Mouse (Mus musculus) gastrocnemius, postnatal 36 days (tissue): Measurements from ENCODE around the gene Zfp708. TPM values are rescaled to one million over a fixed set of nuclear protein-coding genes. Genes with fewer than 3 reads are reported as not detected.

Experiments
- DNase-seq, 2 experiments: peaks; one replicate each; pipeline ENCODE4 v3.0.0; 2022
- intact Hi-C: fragments of 180-260 bp; cut with DNase I; formaldehyde crosslinking; loops from one replicate; pipeline ENCODE4 v1.15.1; 2025
- total RNA-seq, 2 experiments: library from RNA; stranded (reverse); gene quantifications; 2 replicates each; pipeline ENCODE4 v1.2.3; 2021

Gene Zfp708
- total RNA-seq, 2 experiments from 2014 or later, result 0.61 to 1.8 TPM

GRCm38 (mm10) chr13:67060161-67060785 is 37.5 kb downstream of the Zfp708 start:
- no peak for DNase-seq
- intact Hi-C loops, result loop anchor here (2.0 kb wide), 1 partner anchor 49 kb away; the partner anchor contains the start of gene Gm28557

Other genes with a start within 250 kb of the Zfp708 start
- gene Gm10767, start 193.1 kb downstream of the Zfp708 start, total RNA-seq, result under 1 TPM; 0.44 to 0.87 TPM
- gene Zfp712, start 36.8 kb downstream of the Zfp708 start, total RNA-seq, result under 1 TPM; 0.59 to 0.81 TPM
- 1 to 10 TPM; 1.1 to 2.0 TPM for gene Gm28557, start 10.6 kb upstream of the Zfp708 start, total RNA-seq
- under 1 TPM; 0.43 to 0.54 TPM for gene Rslcan18, start 18.3 kb upstream of the Zfp708 start, total RNA-seq
- 1 to 10 TPM; 2.7 to 4.3 TPM for gene Zfp759, start 23.7 kb upstream of the Zfp708 start, total RNA-seq
- gene Rsl1, start 75.2 kb upstream of the Zfp708 start, total RNA-seq, result 1 to 10 TPM; 1.6 to 1.9 TPM
- gene Zfp455, start 96.5 kb upstream of the Zfp708 start, total RNA-seq, result under 1 TPM; 0.32 to 0.64 TPM
- under 1 TPM; 0.69 to 0.92 TPM for gene Zfp458, start 180.5 kb upstream of the Zfp708 start, total RNA-seq
- 1 to 10 TPM; 3.7 to 3.8 TPM for gene Zfp457, start 208.5 kb upstream of the Zfp708 start, total RNA-seq
- 1 to 10 TPM in 1 of 2 experiments, under 1 TPM in 1; 0.94 to 1.4 TPM for gene Zfp595, start 234.6 kb upstream of the Zfp708 start, total RNA-seq